Mouse (Mus musculus) heart, embryonic 16.5 days (tissue): Measurements from ENCODE around the gene Scg3. TPM values are rescaled to one million over a fixed set of nuclear protein-coding genes. Genes with fewer than 3 reads are reported as not detected.

Experiments used
- ATAC-seq: fragments of 200-750 bp; cut with Nextera tagmentation; replicated peaks from 2 replicates; pipeline ENCODE4 v1.8.0; 2017; ENCODE audit warnings: moderate number of reproducible peaks; ENCODE audit not compliant: insufficient read depth, low FRiP score; ENCODE audit errors: extremely low read depth
- H3K27ac ChIP-seq: fragments of 300-500 bp; sonication (generic); 2 replicates; pipeline ENCODE4 v1.5.1; 2014; ENCODE audit warnings: mild to moderate bottlenecking, low read length, control low read depth, moderate library complexity
- H3K27me3 ChIP-seq: fragments of 300-500 bp; sonication (generic); 2 replicates; pipeline ENCODE4 v1.6.1; 2014; ENCODE audit warnings: low read length, mixed read lengths; ENCODE audit not compliant: control insufficient read depth, insufficient read depth
- H3K36me3 ChIP-seq: fragments of 300-500 bp; sonication (generic); 2 replicates; pipeline ENCODE4 v1.6.1; 2014; ENCODE audit not compliant: control insufficient read depth, insufficient read depth
- H3K4me1 ChIP-seq: fragments of 300-500 bp; sonication (generic); 2 replicates; pipeline ENCODE4 v1.6.1; 2014; ENCODE audit warnings: low read length, mixed read lengths; ENCODE audit not compliant: control insufficient read depth, insufficient read depth
- H3K4me2 ChIP-seq: fragments of 300-500 bp; sonication (generic); 2 replicates; pipeline ENCODE4 v1.6.1; 2014; ENCODE audit warnings: low read depth, mild to moderate bottlenecking, control low read depth, low read length
- H3K4me3 ChIP-seq: fragments of 300-500 bp; sonication (generic); 2 replicates; pipeline ENCODE4 v1.5.1; 2014; ENCODE audit warnings: mild to moderate bottlenecking, control low read depth, low read length
- H3K9ac ChIP-seq: fragments of 300-500 bp; sonication (generic); 2 replicates; pipeline ENCODE4 v1.6.1; 2014; ENCODE audit warnings: low read length, control low read depth
- H3K9me3 ChIP-seq: fragments of 300-500 bp; sonication (generic); replicated peaks from 2 replicates; pipeline ENCODE4 v1.6.1; 2016; ENCODE audit warnings: low read length; ENCODE audit not compliant: control insufficient read depth
- WGBS: fragments of 180-500 bp; shearing (Covaris S2); extraction: QIAGEN DNeasy Blood & Tissue Kit; methylation state at CpG from one replicate; pipeline ENCODE4 v1.1.7; 2014; 5-methylcytosine and 5-hydroxymethylcytosine counted together
- polyA plus RNA-seq: library from polyadenylated mRNA; unstranded; fragments of >200 nt; fragmentation: Nextera tagmentation; extraction: Ambion mirVana; gene quantifications from 2 replicates; pipeline ENCODE4 v1.2.1, GENCODE M21; 2015

Scg3 gene
- polyA plus RNA-seq, 1 experiment from 2014 or later, result 0.41 TPM

DNA sequence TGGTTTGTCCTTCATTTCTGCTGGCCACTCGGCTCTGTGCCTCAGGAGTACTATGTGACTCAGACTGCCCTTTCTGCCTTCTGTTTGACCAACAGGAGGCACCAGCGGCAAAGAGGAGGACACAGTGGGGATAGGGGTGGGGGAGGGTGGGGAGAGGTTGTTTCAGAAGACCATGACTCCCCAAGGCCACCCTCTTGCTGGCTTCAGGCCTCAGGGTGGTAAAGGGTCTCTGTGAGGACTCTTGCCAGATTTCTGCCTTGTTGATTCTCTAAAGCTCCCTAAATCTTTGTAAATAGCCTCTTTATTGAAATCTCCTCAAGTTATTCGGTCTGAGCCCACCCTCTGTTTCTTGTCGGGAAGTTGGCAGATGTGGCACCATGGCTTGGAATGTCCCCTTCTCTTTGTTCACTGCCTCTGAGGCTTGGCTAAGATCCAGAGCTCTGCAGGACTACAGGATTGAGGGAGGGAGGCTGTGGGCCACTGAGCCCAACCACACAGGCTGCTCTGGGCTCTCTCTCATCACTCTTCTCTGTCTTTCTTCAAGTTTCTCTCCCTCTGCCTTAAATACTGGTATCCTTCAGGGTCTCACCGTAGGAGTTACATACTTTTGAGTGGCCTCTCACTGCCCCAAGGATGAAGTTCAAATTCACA, 84.5 kb downstream of the Scg3 start:
- no peak; the same call in 1 of the 2 replicates for ATAC-seq
- WGBS, result 35% methylated on average over 5 of the region's 5 CpGs
- H3K4me1 ChIP-seq, result peaks cover 12% of the 10 kb centered on the region; the same call in 1 of the 2 replicates

DNA sequence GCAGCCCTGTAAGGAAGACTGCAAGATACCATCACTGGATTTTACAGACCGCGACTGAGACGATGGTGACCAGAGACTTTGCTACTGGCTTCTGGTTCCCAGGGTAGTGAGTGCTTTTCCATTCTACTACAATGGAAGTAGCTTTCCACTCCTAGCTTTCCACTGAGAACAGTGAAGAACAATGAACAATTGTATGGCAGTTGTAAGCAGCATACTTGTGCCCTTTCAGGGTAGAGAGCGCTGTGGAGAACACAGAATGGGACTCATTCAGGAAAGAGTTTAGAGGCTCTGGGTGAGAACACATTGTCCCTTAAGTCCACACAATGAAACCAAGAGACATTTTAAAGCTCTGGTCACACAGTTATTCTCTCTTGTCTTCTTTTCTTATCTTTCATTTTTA, 86.3 kb downstream of the Scg3 start:
- H3K27ac ChIP-seq, result no peak overlapping the region
- no peaks in the 10 kb centered on the region for H3K36me3 ChIP-seq
- no peak overlapping the region for H3K9ac ChIP-seq
- H3K9me3 ChIP-seq, result no peaks in the 10 kb centered on the region
- peaks cover 12% of the 10 kb centered on the region; the same call in 1 of the 2 replicates for H3K4me1 ChIP-seq
- H3K4me2 ChIP-seq, result no peak overlapping the region
- H3K4me3 ChIP-seq, result no peak overlapping the region
- 81% methylated on average over 4 of the region's 4 CpGs for WGBS
- H3K27me3 ChIP-seq, result no peaks in the 10 kb centered on the region
- no peak for ATAC-seq

More for the DNA sequence above, 84.5 kb downstream of the Scg3 start:
- Histone ChIP-seq H3K4me3 (no peak overlapping the region), H3K36me3 (no peaks in the 10 kb centered on the region), H3K27ac (no peak overlapping the region), H3K9me3 (no peaks in the 10 kb centered on the region), H3K27me3 (no peaks in the 10 kb centered on the region), H3K4me2 (no peak overlapping the region), H3K9ac (no peak overlapping the region)

DNA sequence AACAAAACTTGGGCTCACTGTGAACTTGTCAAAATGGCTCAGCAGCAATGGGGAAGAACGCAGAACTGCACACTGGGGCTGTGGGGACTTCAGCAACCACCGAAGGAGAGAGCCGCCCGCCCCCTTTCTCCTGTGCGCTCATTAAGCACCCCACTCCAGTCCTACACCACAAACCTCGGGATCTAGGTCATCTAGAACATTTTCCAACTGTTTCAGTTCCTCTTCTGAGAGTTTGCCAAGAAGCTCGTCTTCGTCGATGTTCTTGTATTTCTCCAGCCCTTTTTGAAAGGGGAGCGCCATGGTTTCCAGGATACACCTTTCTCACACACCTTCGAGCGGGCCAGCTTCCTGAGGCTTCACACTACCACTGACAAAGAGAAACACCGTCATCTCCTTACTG, 86.8 kb downstream of the Scg3 start:
- H3K4me2 ChIP-seq, result no peak overlapping the region
- H3K9ac ChIP-seq, result no peak overlapping the region
- H3K9me3 ChIP-seq, result no peaks in the 10 kb centered on the region
- H3K27ac ChIP-seq, result no peak overlapping the region
- 87% methylated on average over 13 of the region's 13 CpGs for WGBS
- peaks cover 12% of the 10 kb centered on the region; the same call in 1 of the 2 replicates for H3K4me1 ChIP-seq
- no peaks in the 10 kb centered on the region for H3K36me3 ChIP-seq
- no peak overlapping the region for H3K4me3 ChIP-seq
- no peak for ATAC-seq
- H3K27me3 ChIP-seq, result no peaks in the 10 kb centered on the region

DNA sequence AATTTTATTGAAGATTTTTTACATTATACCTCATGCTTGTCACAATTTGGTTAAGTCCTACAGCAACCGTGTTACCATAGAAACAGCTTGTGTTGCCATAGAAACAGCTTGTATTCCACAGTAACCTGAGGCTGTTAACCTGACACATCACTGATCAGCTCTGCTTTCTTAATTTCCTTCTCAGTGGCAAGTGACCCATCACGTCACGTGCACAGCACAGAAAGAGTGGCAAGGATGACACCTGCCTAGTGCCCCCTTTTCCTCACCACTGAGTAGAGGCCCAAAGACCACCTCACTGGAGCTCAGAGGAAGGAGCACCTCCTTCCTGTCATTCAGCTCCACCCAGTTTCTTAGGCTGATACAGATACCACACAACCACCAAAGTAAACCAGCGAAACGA, 90.4 kb downstream of the Scg3 start:
- Histone ChIP-seq H3K4me2 (no peak overlapping the region), H3K4me3 (no peak overlapping the region), H3K36me3 (no peaks in the 10 kb centered on the region), H3K27ac (no peak overlapping the region), H3K9me3 (no peaks in the 10 kb centered on the region), H3K4me1 (no peaks in the 10 kb centered on the region), H3K27me3 (no peaks in the 10 kb centered on the region), H3K9ac (no peak overlapping the region)
- 79% methylated on average over 5 of the region's 5 CpGs for WGBS
- ATAC-seq, result no peak

Other genes starting within 250 kb of the Scg3 start
- 28.1 and 32.0 TPM in 2 replicates for gene Leo1, start 242.5 kb downstream of the Scg3 start, polyA plus RNA-seq
- 90.3 and 91.7 TPM in 2 replicates for gene Tmod3, start 124.4 kb downstream of the Scg3 start, polyA plus RNA-seq
- 5.8 TPM in 2 replicates for gene Tmod2, start 72.7 kb downstream of the Scg3 start, polyA plus RNA-seq
- 18.7 and 20.8 TPM in 2 replicates for gene Lysmd2, start 58.3 kb downstream of the Scg3 start, polyA plus RNA-seq
- 5.3 and 7.1 TPM in 2 replicates for gene Bmp5, start 91.3 kb upstream of the Scg3 start, polyA plus RNA-seq